Mouse (Mus musculus): ENCODE measurements around the gene Cers6.

GRCm38 (mm10) chr2:69077189-69077588 lies 215.9 kb downstream of the Cers6 start:
- TF ChIP-seq CTCF (IDR thresholded peaks at IDR 0.05; ENCODE audit: low read depth) (no peak), EP300 (IDR thresholded peaks at IDR 0.05; ENCODE audit: low read depth) (no peak)

Measured in liver, embryonic 14.5 days (tissue).